Mouse (Mus musculus) heart, embryonic 15.5 days (tissue): ENCODE measurements around the gene Sstr2. TPM values are rescaled to one million over a fixed set of nuclear protein-coding genes. Genes with fewer than 3 reads are reported as not detected.

Source experiments
- ATAC-seq: fragments of 200-750 bp; cut with Nextera tagmentation; replicated peaks from 2 replicates; pipeline ENCODE4 v1.8.0; 2017; ENCODE audit warnings: low read depth, moderate TSS enrichment; ENCODE audit not compliant: insufficient number of reproducible peaks, insufficient read depth, low FRiP score
- H3K27ac ChIP-seq: fragments of 300-500 bp; sonication (generic); 2 replicates; pipeline ENCODE4 v1.5.1; 2015; ENCODE audit warnings: mild to moderate bottlenecking, inconsistent platforms
- H3K27me3 ChIP-seq: fragments of 300-500 bp; sonication (generic); 2 replicates; pipeline ENCODE4 v1.6.1; 2015; ENCODE audit warnings: inconsistent platforms
- H3K36me3 ChIP-seq: fragments of 300-500 bp; sonication (generic); 2 replicates; pipeline ENCODE4 v1.6.1; 2015; ENCODE audit warnings: mild to moderate bottlenecking, inconsistent platforms
- H3K4me1 ChIP-seq: fragments of 300-500 bp; sonication (generic); replicated peaks from 2 replicates; pipeline ENCODE4 v1.6.1; 2015; ENCODE audit warnings: inconsistent platforms
- H3K4me2 ChIP-seq: fragments of 300-500 bp; sonication (generic); 2 replicates; pipeline ENCODE4 v1.6.1; 2015; ENCODE audit warnings: inconsistent platforms, mild to moderate bottlenecking, moderate library complexity
- H3K4me3 ChIP-seq: fragments of 300-500 bp; sonication (generic); 2 replicates; pipeline ENCODE4 v1.5.1; 2015; ENCODE audit warnings: mild to moderate bottlenecking, inconsistent platforms
- H3K9ac ChIP-seq: fragments of 300-500 bp; sonication (generic); 2 replicates; pipeline ENCODE4 v1.6.1; 2015; ENCODE audit warnings: mild to moderate bottlenecking, inconsistent platforms
- H3K9me3 ChIP-seq: fragments of 300-500 bp; sonication (generic); replicated peaks from 2 replicates; pipeline ENCODE4 v1.6.1; 2016; ENCODE audit warnings: inconsistent platforms
- WGBS: fragments of 180-500 bp; shearing (Covaris S2); methylation state at CpG from one replicate; pipeline ENCODE4 v1.1.7; 2015; ENCODE audit warnings: mixed read lengths; 5-methylcytosine and 5-hydroxymethylcytosine counted together
- polyA plus RNA-seq: library from polyadenylated mRNA; unstranded; fragments of >200 nt; fragmentation: Nextera tagmentation; extraction: Ambion mirVana; gene quantifications from 2 replicates; pipeline ENCODE4 v1.2.1, GENCODE M21; 2015

Sstr2 gene
- 0.24 and 2.2 TPM in 2 replicates for polyA plus RNA-seq

DNA sequence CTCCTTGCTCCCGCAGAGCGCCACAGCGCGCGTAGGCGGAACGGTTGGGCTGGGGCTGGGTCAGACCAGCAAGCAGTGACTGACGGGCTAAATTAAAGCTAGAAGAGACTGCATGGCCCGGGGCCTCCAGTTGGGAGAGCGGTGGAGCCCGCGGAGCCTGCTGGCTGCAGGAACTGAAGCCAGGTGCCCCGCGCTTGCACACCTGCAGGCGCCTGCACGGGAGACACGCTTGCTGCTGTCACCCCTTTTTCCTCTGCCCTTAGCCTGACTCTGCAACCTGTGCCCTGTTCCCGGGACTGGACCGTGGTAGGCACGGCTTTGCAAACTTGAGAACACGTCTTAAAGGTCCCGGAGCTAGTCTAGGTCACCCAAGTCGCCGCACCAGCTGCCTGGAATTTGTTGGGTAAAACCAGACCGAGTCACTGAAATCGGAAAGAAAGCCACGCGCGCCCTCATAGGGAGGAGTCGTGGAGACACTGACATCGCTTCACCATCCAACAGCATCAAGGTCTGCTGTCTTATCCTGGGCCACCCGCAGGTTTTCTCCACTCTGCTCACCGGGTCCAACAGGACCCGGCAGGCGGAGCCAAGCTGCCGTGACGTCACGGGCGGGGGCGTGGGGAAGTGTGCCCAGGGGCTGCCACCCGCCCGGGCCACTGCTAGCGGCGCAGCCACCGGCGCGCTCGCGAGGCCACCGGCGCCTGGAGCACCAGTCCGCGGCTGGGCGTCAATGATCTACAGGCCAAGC, at the start of gene Sstr2:
TSS of gene Sstr2 (plus strand) at position 671 of the 748 bp plus-strand sequence.
- Histone ChIP-seq H3K36me3 (no peaks in the 10 kb centered on the region), H3K27ac (no peak within 1 kb of the TSS), H3K4me3 (peak within 1 kb of the TSS; percentile 53), H3K27me3 (peaks cover 47% of the 10 kb centered on the region), H3K9me3 (no peaks in the 10 kb centered on the region), H3K9ac (peak within 1 kb of the TSS; percentile 56), H3K4me1 (peaks cover 19% of the 10 kb centered on the region), H3K4me2 (peak within 1 kb of the TSS; percentile 96)
- peak; percentile 69; the same call in 1 of the 2 replicates for ATAC-seq
- 1% methylated on average over 54 of the region's 54 CpGs for WGBS

GRCm38 (mm10) chr11:113571616-113572015, 47.5 kb upstream of the Sstr2 start:
- Histone ChIP-seq H3K36me3 (no peaks in the 10 kb centered on the region), H3K9ac (no peak overlapping the region), H3K4me3 (no peak overlapping the region), H3K4me2 (no peak overlapping the region), H3K27me3 (no peaks in the 10 kb centered on the region), H3K27ac (no peak overlapping the region), H3K4me1 (peaks cover 14% of the 10 kb centered on the region), H3K9me3 (no peaks in the 10 kb centered on the region)
- no peak for ATAC-seq

DNA sequence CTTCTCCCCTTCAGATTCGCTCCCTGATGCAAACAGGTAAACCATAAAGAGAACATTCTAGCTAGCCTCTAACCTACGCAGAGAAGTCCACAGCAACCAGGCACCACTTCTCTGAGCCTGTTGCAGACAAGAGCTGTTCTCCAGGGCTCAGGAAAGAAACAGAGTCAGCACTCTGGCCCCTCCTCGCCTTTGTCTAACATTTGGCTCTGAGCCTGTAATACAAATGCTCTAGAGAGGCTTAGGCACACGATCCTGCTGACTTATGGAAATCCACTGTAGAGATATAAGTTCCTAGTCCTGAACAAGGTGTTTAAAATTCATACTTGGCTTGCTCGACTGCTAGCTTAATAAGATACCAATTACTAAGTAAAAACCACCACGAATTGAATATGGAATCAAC, 46.5 kb upstream of the Sstr2 start:
- Histone ChIP-seq H3K4me3 (no peak overlapping the region), H3K4me2 (no peak overlapping the region), H3K4me1 (peaks cover 14% of the 10 kb centered on the region), H3K36me3 (no peaks in the 10 kb centered on the region), H3K27me3 (no peaks in the 10 kb centered on the region), H3K27ac (peak overlapping the region; percentile 40; the same call in 1 of the 2 replicates), H3K9me3 (no peaks in the 10 kb centered on the region; the same call in 1 of the 2 replicates), H3K9ac (no peak overlapping the region)
- 45% methylated on average over 6 of the region's 6 CpGs for WGBS
- ATAC-seq = peak; percentile 72; the same call in 1 of the 2 replicates

DNA sequence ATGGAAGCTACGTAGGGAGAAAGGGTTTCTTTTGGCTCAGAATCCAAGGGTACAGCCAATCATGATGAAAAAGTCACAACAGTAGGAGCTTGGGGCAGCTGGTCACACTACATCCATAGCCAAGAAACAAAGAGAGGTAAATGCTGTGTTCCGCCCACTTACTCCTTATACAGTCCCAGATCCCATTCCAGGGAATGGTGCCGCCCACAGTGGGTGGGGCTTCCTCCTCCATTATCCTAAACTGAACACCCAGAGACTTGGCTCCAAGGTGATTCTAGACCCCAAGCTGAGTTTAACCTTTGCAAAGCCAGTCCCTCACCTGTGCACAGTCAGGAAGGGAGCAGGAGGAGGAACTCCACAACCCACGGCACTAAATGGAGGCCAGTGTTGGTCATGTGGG, 41.9 kb upstream of the Sstr2 start:
- no peak for ATAC-seq
- no peak overlapping the region for H3K4me2 ChIP-seq
- no peaks in the 10 kb centered on the region; the same call in 1 of the 2 replicates for H3K9me3 ChIP-seq
- H3K4me3 ChIP-seq = no peak overlapping the region
- H3K36me3 ChIP-seq = no peaks in the 10 kb centered on the region
- no peak overlapping the region for H3K27ac ChIP-seq
- H3K27me3 ChIP-seq = no peaks in the 10 kb centered on the region
- whole genome bisulfite sequencing = 79% methylated on average over 4 of the region's 4 CpGs
- H3K9ac ChIP-seq = no peak overlapping the region
- H3K4me1 ChIP-seq = peaks cover 12% of the 10 kb centered on the region

DNA sequence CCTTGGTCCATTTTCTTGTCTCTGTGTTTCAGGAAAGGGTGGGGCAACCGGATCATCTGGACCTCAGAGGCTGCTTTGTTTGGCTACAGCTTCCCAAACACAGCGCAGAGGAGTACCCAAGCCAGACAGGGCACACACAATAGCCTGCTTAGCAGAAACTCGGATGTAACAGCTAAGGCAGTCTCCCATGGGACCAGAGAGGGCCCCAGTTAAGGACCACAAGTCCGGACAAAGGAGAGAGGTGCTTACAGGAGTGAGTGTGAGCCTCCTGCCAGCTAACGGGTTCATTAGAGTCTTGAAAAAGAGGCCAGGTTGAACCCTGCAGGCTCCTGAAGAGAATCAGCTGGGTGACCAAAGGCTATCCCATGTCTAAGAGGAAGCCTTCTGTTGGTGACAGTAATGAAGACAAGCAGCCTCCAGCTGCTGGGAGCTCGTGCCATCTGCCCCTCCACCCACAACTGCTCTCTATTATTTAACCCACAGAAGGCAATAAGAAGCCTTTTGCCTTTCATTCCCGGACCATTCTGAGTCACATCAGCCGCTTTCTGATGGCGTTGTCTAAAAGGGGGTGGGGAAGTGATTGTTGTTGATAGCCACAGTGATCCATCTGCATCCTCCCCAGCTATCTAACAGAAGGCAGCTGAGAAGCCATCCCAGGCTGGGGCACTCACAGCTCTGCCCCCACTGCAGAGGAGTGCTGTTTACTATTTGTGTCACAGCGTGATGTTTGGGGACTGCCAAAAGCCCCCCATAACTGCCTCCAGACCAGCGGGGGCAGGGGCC, 35.1 kb upstream of the Sstr2 start:
- ATAC-seq = no peak
- H3K36me3 ChIP-seq = no peaks in the 10 kb centered on the region

GRCm38 (mm10) chr11:113586423-113586822, 32.7 kb upstream of the Sstr2 start:
- no peak overlapping the region for H3K4me3 ChIP-seq
- no peak for ATAC-seq
- H3K9me3 ChIP-seq = no peaks in the 10 kb centered on the region
- WGBS = 70% methylated on average over 6 of the region's 6 CpGs
- no peaks in the 10 kb centered on the region for H3K36me3 ChIP-seq
- H3K4me2 ChIP-seq = no peak overlapping the region
- no peak overlapping the region for H3K27ac ChIP-seq
- H3K27me3 ChIP-seq = no peaks in the 10 kb centered on the region
- no peaks in the 10 kb centered on the region for H3K4me1 ChIP-seq
- H3K9ac ChIP-seq = no peak overlapping the region

More for the DNA sequence above, 35.1 kb upstream of the Sstr2 start:
- Histone ChIP-seq H3K27ac (no peak overlapping the region), H3K4me3 (no peak overlapping the region), H3K4me1 (no peaks in the 10 kb centered on the region), H3K27me3 (no peaks in the 10 kb centered on the region), H3K9ac (no peak overlapping the region), H3K9me3 (no peaks in the 10 kb centered on the region), H3K4me2 (no peak overlapping the region)
- 57% methylated on average over 11 of the region's 11 CpGs for WGBS

DNA sequence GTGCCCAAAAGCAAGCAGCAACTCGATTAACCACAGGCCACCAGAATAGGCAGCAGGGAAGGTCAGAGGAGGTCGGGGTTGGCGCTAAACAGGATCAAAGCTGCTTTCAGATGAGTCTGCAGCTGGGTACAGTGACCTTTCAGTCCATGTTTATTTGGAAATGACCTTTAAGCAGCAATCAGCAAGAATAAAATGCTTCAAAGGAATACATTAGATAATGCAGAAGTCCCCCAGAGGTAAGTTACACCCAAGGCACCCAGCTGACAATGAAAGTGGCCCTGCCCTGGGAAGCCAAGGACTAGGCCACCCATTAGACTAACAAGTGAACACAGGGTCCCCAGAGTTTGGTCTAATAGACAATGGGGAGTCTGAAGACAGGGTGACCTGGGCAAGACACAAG, 30.2 kb upstream of the Sstr2 start:
- no peak overlapping the region for H3K9ac ChIP-seq
- ATAC-seq = no peak
- 58% methylated on average over 3 of the region's 3 CpGs for WGBS
- no peaks in the 10 kb centered on the region for H3K27me3 ChIP-seq
- H3K4me3 ChIP-seq = no peak overlapping the region
- no peaks in the 10 kb centered on the region for H3K9me3 ChIP-seq
- no peaks in the 10 kb centered on the region for H3K36me3 ChIP-seq
- H3K27ac ChIP-seq = no peak overlapping the region
- H3K4me2 ChIP-seq = no peak overlapping the region
- H3K4me1 ChIP-seq = no peaks in the 10 kb centered on the region

DNA sequence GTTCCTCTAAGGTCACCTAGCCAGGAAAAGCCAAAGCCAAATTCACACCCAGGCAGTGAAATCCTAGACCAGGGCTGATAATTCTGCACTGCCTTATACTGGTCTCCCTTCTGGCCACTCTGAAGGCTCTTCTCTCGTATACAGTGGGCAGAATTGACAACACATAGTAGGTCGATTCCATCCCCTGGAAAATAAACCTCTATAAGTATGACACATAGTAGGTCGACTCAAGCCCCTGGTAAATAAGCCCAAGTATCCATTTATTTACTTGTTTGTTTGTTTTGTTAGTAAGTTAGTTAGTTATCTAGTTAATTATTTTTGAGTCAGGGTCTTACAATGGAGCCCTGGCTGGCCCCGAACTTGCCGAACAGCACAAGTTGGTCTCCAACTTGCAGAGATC, 24.0 kb upstream of the Sstr2 start:
- H3K27me3 ChIP-seq = no peaks in the 10 kb centered on the region
- ATAC-seq = no peak
- H3K4me1 ChIP-seq = no peaks in the 10 kb centered on the region
- H3K27ac ChIP-seq = no peak overlapping the region
- H3K9ac ChIP-seq = no peak overlapping the region
- no peak overlapping the region for H3K4me2 ChIP-seq
- WGBS = 79% methylated on average over 5 of the region's 5 CpGs
- H3K36me3 ChIP-seq = no peaks in the 10 kb centered on the region
- H3K9me3 ChIP-seq = no peaks in the 10 kb centered on the region
- H3K4me3 ChIP-seq = no peak overlapping the region

DNA sequence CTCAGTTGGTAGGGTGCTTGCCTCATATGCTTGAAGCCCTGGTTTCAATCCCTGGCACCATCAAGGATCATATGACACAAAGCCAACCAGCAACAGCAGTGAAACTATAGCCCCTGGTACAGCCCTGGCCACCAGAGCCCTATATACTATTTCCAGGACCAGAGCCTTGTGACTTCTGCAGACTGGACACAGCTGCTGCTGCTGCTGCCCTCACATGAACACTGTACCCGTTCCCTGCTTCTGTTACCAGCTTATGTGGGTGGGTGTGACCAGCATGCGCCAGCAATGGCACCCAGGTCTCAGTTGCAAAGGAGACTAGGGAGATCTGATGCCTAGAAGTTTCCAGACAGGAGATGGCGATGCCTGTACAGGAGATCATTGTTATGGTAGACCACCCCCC, 21.5 kb upstream of the Sstr2 start:
- H3K27me3 ChIP-seq = no peaks in the 10 kb centered on the region

GRCm38 (mm10) chr11:113600526-113601245, 18.5 kb upstream of the Sstr2 start:
- ATAC-seq = no peak
- Histone ChIP-seq H3K27me3 (no peaks in the 10 kb centered on the region), H3K4me1 (no peaks in the 10 kb centered on the region), H3K27ac (no peak overlapping the region), H3K9me3 (no peaks in the 10 kb centered on the region), H3K4me3 (no peak overlapping the region), H3K4me2 (no peak overlapping the region), H3K9ac (no peak overlapping the region), H3K36me3 (no peaks in the 10 kb centered on the region)
- WGBS = 77% methylated on average over 18 of the region's 18 CpGs

More for the DNA sequence above, 21.5 kb upstream of the Sstr2 start:
- H3K4me3 ChIP-seq = no peak overlapping the region
- H3K27ac ChIP-seq = no peak overlapping the region
- H3K4me2 ChIP-seq = no peak overlapping the region
- no peaks in the 10 kb centered on the region for H3K4me1 ChIP-seq
- WGBS = 83% methylated on average over 3 of the region's 3 CpGs
- H3K9ac ChIP-seq = no peak overlapping the region
- no peaks in the 10 kb centered on the region for H3K9me3 ChIP-seq
- ATAC-seq = no peak
- H3K36me3 ChIP-seq = no peaks in the 10 kb centered on the region

GRCm38 (mm10) chr11:113601616-113602343, 17.4 kb upstream of the Sstr2 start:
- Histone ChIP-seq H3K36me3 (no peaks in the 10 kb centered on the region), H3K27me3 (no peaks in the 10 kb centered on the region), H3K4me3 (no peak overlapping the region), H3K4me1 (no peaks in the 10 kb centered on the region), H3K9ac (no peak overlapping the region), H3K9me3 (no peaks in the 10 kb centered on the region), H3K4me2 (no peak overlapping the region), H3K27ac (no peak overlapping the region)
- no peak for ATAC-seq
- 63% methylated on average over 12 of the region's 12 CpGs for WGBS
